Mouse (Mus musculus): Measurements from ENCODE around the gene Arntl. TPM values are rescaled to one million over a fixed set of nuclear protein-coding genes. Genes with fewer than 3 reads are reported as not detected.

Arntl gene
- polyA plus RNA-seq, 1 experiment = 12.6 TPM

DNA sequence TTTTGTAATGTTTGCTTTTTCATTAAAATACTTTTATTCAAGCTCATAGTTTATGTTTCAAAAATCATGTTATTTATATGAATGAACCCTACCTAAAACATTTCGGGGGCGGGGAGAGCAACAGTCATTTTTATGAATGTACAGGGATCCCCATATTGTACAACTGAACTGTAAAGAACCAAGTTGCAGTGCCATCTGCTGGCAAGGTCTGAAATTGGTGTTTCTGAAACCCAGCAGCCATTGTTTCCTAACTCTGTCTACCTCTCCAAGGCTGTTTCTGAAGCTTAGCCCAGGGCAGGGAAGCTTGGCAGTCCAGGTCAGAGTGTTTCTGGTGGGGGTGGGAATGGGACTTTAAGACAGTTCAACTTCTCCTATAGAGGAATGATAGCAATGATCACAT, 104.5 kb downstream of the Arntl start:
- TF ChIP-seq POLR2A (IDR thresholded peaks at IDR 0.05; ENCODE audit: borderline replicate concordance, low read depth, low read length) = no peak
- no peak for TF ChIP-seq CTCF (IDR thresholded peaks at IDR 0.05; ENCODE audit: low read depth, low read length)
- Histone ChIP-seq H3K4me3 (ENCODE audit: insufficient read depth, low read length) (no peak overlapping the region), H3K4me1 (ENCODE audit: control insufficient read depth, insufficient read depth, low read length) (peaks cover 15% of the 10 kb centered on the region), H3K27ac (ENCODE audit: insufficient read depth, low read depth, low read length) (no peak overlapping the region)

DNA sequence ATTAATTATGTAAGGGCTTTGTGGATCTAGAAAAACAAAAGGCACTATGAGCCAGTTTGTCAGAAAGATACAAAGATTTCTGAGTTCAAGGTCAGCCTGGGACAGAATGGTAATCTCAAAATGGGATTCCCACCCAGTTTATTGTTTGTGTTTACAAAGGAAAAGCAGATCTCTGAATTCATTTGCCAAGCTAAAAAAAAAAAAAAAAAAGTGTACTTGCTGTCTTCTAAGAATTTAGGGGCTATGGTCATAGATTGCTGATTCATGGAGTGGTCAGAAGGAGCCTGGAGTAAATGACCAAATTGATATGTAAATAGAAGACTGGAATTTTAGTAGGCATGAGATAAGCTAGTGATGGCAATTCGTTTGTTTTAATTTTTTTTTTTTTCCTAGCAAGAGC, 112.9 kb downstream of the Arntl start:
- Histone ChIP-seq H3K4me1 (ENCODE audit: control insufficient read depth, insufficient read depth, low read length) (peaks cover 5% of the 10 kb centered on the region; the same call in 1 of the 2 replicates), H3K27ac (ENCODE audit: insufficient read depth, low read depth, low read length) (no peak overlapping the region), H3K4me3 (ENCODE audit: insufficient read depth, low read length) (no peak overlapping the region)
- TF ChIP-seq CTCF (IDR thresholded peaks at IDR 0.05; ENCODE audit: low read depth, low read length) = no peak
- TF ChIP-seq POLR2A (IDR thresholded peaks at IDR 0.05; ENCODE audit: borderline replicate concordance, low read depth, low read length) = no peak

DNA sequence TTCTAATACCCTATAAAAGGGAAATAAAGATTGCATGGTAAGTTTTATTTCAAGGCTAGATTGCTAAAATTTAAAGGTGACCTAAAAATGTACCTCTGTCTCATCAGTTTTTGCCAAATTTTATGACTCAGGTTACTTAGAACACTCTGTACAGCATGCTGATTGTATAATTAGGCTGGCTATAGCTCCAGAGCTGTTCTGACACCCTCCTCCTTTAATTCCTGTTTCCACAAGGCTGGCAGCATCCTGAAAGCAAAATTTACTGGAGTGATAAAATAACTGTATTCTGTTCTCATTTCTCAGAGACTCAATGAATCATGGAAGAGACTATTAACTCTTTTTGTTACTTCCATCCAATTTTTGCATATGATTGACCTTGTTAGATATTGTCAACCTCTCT, 126.8 kb downstream of the Arntl start:
- no peak overlapping the region for H3K4me3 ChIP-seq (ENCODE audit: insufficient read depth, low read length)
- H3K27ac ChIP-seq (ENCODE audit: insufficient read depth, low read depth, low read length) = no peak overlapping the region
- TF ChIP-seq CTCF (IDR thresholded peaks at IDR 0.05; ENCODE audit: low read depth, low read length) (no peak), POLR2A (IDR thresholded peaks at IDR 0.05; ENCODE audit: borderline replicate concordance, low read depth, low read length) (no peak)
- no peaks in the 10 kb centered on the region for H3K4me1 ChIP-seq (ENCODE audit: control insufficient read depth, insufficient read depth, low read length)

DNA sequence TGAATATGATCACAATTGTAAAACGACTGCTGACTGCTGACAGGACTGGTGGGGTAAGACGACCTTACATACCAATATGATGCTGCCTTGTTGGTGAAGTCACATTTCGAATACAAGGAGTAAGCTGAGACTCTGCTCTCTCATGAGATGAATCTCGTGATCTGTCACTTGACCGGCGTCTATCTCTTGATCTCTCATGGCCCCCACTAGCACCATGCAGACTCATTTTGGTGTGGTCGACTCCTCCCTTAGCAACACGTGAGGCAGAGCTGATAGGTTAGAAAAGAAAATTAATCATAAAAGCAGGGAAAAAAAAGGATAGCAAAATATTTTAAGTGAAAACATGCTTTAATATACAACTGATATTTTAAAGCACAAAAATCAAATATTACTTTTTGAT, 128.0 kb downstream of the Arntl start:
- H3K4me1 ChIP-seq (ENCODE audit: control insufficient read depth, insufficient read depth, low read length) = no peaks in the 10 kb centered on the region
- H3K4me3 ChIP-seq (ENCODE audit: insufficient read depth, low read length) = no peak overlapping the region
- TF ChIP-seq CTCF (IDR thresholded peaks at IDR 0.05; ENCODE audit: low read depth, low read length) (no peak), POLR2A (IDR thresholded peaks at IDR 0.05; ENCODE audit: borderline replicate concordance, low read depth, low read length) (no peak)
- H3K27ac ChIP-seq (ENCODE audit: insufficient read depth, low read depth, low read length) = no peak overlapping the region

DNA sequence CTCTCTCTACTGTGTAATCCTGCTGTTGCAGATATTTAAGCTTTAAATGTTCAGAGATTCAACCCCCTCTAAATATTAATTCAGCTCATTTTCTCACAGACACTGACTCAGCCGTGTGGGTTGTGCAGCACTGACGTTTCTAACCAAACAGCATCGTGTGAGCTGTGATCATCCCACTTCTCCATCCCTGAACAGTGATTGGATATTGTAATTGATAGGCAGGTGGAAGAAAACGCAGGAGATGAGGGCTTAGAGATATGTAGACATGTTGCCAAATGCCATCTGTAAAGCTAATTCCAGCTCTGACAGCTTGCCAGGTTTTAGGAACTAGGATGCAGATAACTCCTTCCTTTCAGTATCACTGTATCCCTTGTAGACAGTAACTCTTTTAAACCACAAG, 140.0 kb downstream of the Arntl start:
- TF ChIP-seq CTCF (IDR thresholded peaks at IDR 0.05; ENCODE audit: low read depth, low read length) (no peak), POLR2A (IDR thresholded peaks at IDR 0.05; ENCODE audit: borderline replicate concordance, low read depth, low read length) (no peak)
- Histone ChIP-seq H3K4me3 (ENCODE audit: insufficient read depth, low read length) (no peak overlapping the region), H3K27ac (ENCODE audit: insufficient read depth, low read depth, low read length) (no peak overlapping the region), H3K4me1 (ENCODE audit: control insufficient read depth, insufficient read depth, low read length) (peaks cover 2% of the 10 kb centered on the region; the same call in 1 of the 2 replicates)

DNA sequence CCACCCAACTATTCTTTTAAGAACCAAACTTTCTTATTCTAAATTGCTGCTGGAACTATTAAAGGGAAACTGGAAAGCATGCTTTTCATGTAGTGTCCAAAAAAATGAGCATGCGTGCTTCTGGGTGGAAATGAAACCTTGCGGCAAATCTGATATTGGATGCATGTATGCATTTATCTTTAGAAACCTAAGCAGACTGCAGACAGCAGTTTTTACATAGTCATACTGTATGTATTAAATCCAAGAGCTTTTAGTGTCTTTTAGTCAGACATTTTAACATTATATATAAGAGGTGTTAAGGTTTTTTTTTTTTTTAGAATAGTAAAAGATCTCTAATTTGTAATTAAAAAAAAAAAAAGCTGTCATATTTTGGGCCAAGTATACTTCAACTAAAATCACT, 140.4 kb downstream of the Arntl start:
- Histone ChIP-seq H3K4me1 (ENCODE audit: control insufficient read depth, insufficient read depth, low read length) (peaks cover 2% of the 10 kb centered on the region; the same call in 1 of the 2 replicates), H3K27ac (ENCODE audit: insufficient read depth, low read depth, low read length) (no peak overlapping the region), H3K4me3 (ENCODE audit: insufficient read depth, low read length) (no peak overlapping the region)
- TF ChIP-seq CTCF (IDR thresholded peaks at IDR 0.05; ENCODE audit: low read depth, low read length) = no peak
- no peak for TF ChIP-seq POLR2A (IDR thresholded peaks at IDR 0.05; ENCODE audit: borderline replicate concordance, low read depth, low read length)

DNA sequence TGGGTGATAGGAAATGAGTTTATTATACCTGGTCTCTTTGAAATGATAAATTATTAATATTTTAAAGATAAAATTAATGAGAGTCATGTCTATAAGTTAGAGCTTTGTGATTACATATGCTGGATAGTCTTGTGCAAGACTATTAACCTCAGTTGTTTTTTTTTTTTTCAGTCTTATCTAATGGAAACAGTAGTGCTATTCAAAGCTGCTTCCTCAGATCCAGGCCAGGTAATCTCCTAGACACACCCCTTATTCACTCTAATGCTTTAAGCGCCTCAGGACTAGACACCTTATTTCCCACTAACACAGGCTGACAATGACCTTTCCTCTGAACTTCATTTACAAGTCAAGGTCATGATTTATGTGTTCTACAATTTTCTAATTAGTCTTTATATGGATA, 141.8 kb downstream of the Arntl start:
- no peak overlapping the region for H3K4me3 ChIP-seq (ENCODE audit: insufficient read depth, low read length)
- TF ChIP-seq CTCF (IDR thresholded peaks at IDR 0.05; ENCODE audit: low read depth, low read length) (no peak), POLR2A (IDR thresholded peaks at IDR 0.05; ENCODE audit: borderline replicate concordance, low read depth, low read length) (no peak)
- peaks cover 2% of the 10 kb centered on the region; the same call in 1 of the 2 replicates for H3K4me1 ChIP-seq (ENCODE audit: control insufficient read depth, insufficient read depth, low read length)
- H3K27ac ChIP-seq (ENCODE audit: insufficient read depth, low read depth, low read length) = no peak overlapping the region

Other genes starting within 250 kb of the Arntl start
- gene Btbd10, start 161.9 kb downstream of the Arntl start, polyA plus RNA-seq (2012; ENCODE audit: insufficient read depth, insufficient read length, missing spikeins) = 11.9 and 12.3 TPM in 2 replicates
- not detected in 2 replicates for gene Pth, start 181.1 kb downstream of the Arntl start, polyA plus RNA-seq (2012; ENCODE audit: insufficient read depth, insufficient read length, missing spikeins)